7 mouse cellular contexts compared by ENCODE assay signal in the genomic region with DNA sequence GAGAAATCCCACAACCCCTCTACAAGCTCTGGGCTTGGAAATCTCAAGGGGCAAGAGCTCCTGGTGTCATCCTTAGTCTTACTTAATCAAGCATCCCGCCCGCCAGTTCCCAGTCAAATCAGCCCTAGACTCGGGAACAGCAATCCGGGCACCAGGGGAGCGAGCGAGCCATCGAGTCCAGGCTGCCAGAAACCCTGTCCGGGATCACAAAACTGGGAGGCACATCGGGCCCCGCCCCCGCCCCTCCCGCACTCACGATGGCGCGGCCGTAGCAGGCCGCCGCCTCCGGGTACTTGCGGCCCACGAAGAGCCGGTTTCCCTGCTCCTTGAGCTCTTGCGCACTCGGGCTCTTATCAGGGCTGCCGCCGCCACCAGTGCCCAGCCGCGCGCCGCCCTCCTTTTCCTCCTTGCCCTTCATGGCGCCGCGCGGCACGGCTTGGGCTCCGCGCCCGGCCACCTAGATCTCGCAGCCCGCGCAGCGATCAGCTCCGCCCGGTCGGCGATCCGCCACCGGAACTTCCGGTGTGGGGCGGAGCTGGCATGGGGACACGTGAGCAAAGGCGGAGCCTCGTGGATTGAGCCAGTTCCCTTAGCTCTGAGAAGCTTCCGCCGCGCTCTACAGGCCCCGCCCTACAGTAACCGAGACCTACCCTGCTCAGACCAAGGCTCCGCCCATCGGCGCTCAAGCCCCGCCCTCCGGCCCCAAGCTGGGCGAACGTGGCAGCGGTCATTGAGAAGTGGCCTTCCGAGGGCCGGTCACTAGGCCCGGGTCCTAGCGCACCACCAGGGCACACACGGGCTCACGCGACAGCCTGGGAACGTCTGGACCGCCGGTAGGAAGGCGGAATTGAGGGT. TPM values are rescaled to one million over a fixed set of nuclear protein-coding genes. Genes with fewer than 3 reads are reported as not detected.
DNase-seq lines count a peak whose midpoint lies in the region; ATAC-seq lines count a peak whose summit lies in the region.

No protein-coding gene starts in this region.

- peak overlapping the region; percentile 97 for H3K27ac ChIP-seq in intestine, embryonic 16.5 days (ENCODE audit: low read length)
- peak overlapping the region; percentile 84 for H3K27ac ChIP-seq in midbrain, embryonic 11.5 days (ENCODE audit: low read depth, low read length)

- peak overlapping the region; percentile 90 for H3K9ac ChIP-seq in intestine, embryonic 16.5 days (ENCODE audit: low read depth, low read length)
- peak overlapping the region; percentile 79 for H3K9ac ChIP-seq in midbrain, embryonic 11.5 days (ENCODE audit: low read length)

- H3K27me3 ChIP-seq in intestine, embryonic 16.5 days (replicated peaks; ENCODE audit: control insufficient read depth, insufficient read depth, low read length), result no peaks in the 10 kb centered on the region
- H3K27me3 ChIP-seq in midbrain, embryonic 11.5 days (ENCODE audit: control insufficient read depth, insufficient read depth, low read length), result no peaks in the 10 kb centered on the region; the same call in 1 of the 2 replicates

- DNase-seq in adrenal gland, adult 18-20 months (ENCODE audit: low spot score in 2 of 2), result peak; percentile 99
- DNase-seq in embryo, embryonic 11 days, result peak; percentile 100
- DNase-seq in gastrocnemius, postnatal 36 days, result peak; percentile 99 to 100
- DNase-seq in left cerebral cortex, postnatal 36 days (ENCODE audit: low spot score in 2 of 2), result peak; percentile 98
- DNase-seq in midbrain, embryonic 11.5 days (ENCODE audit: low spot score, missing footprints), result peak; percentile 100
- peak; percentile 99 for DNase-seq in skeletal muscle tissue, adult 2 months (ENCODE audit: low read depth, low spot score)

- intact Hi-C loops in gastrocnemius, postnatal 36 days (cut with DNase I), result loop anchor here (2.0 kb wide), 1 partner anchor 42 kb away; a partner anchor contains a TSS
- intact Hi-C loops in left cerebral cortex, postnatal 36 days (cut with DNase I), result no loop called here

- under 1% methylated on average over 77 of the region's 77 CpGs for WGBS in intestine, embryonic 16.5 days
- WGBS in midbrain, embryonic 11.5 days, result under 1% methylated on average over 67 of the region's 77 CpGs

- no peaks in the 10 kb centered on the region for H3K9me3 ChIP-seq in intestine, embryonic 16.5 days (ENCODE audit: control insufficient read depth, low read length)
- no peaks in the 10 kb centered on the region for H3K9me3 ChIP-seq in midbrain, embryonic 11.5 days (ENCODE audit: control insufficient read depth, low read length)

- peak overlapping the region; percentile 98 for H3K4me2 ChIP-seq in intestine, embryonic 16.5 days (ENCODE audit: low read depth, low read length)
- peak overlapping the region; percentile 96 for H3K4me2 ChIP-seq in midbrain, embryonic 11.5 days

- peaks cover 70% of the 10 kb centered on the region for H3K4me1 ChIP-seq in intestine, embryonic 16.5 days (ENCODE audit: control insufficient read depth, insufficient read depth, low read length)
- peaks cover 67% of the 10 kb centered on the region for H3K4me1 ChIP-seq in midbrain, embryonic 11.5 days (ENCODE audit: control insufficient read depth, insufficient read depth, low read length)

- H3K36me3 ChIP-seq in intestine, embryonic 16.5 days (ENCODE audit: control insufficient read depth, insufficient read depth, low read length), result peaks cover 10% of the 10 kb centered on the region
- peaks cover 11% of the 10 kb centered on the region; the same call in 1 of the 2 replicates for H3K36me3 ChIP-seq in midbrain, embryonic 11.5 days (ENCODE audit: control insufficient read depth, insufficient read depth, low read length)

- peak; percentile 89 for ATAC-seq in intestine, embryonic 16.5 days
- peak; percentile 92 for ATAC-seq in midbrain, embryonic 11.5 days (ENCODE audit: low FRiP score)

- peak overlapping the region; percentile 85 for H3K4me3 ChIP-seq in intestine, embryonic 16.5 days (ENCODE audit: low read length)
- H3K4me3 ChIP-seq in midbrain, embryonic 11.5 days (ENCODE audit: low read depth, low read length), result peak overlapping the region; percentile 71

RNA-seq across cellular contexts. Expression of a gene that starts 0.5 kb away (rescaled TPM):
- total RNA-seq in adrenal gland, adult 18-20 months (2021), result 100 to 1,000 TPM; 142 to 175 TPM
- 10 to 100 TPM; 85.4 to 86.0 TPM for total RNA-seq in gastrocnemius, postnatal 36 days (2021)
- 303 and 321 TPM in 2 replicates for polyA plus RNA-seq in intestine, embryonic 16.5 days (2015; fragmentation: Nextera tagmentation; extraction: Ambion mirVana)
- total RNA-seq in left cerebral cortex, postnatal 36 days (2021), result 100 to 1,000 TPM; 171 to 188 TPM
- 280 and 296 TPM in 2 replicates for polyA plus RNA-seq in midbrain, embryonic 11.5 days (2014; fragmentation: Nextera tagmentation; extraction: Ambion mirVana)

RNA-seq across cellular contexts. Expression of a gene that starts 4.0 kb away (rescaled TPM):
- total RNA-seq in adrenal gland, adult 18-20 months (2021), result 100 to 1,000 TPM in 1 of 2 experiments, 10 to 100 TPM in 1; 89.7 to 107 TPM
- total RNA-seq in gastrocnemius, postnatal 36 days (2021), result 10 to 100 TPM; 13.4 to 13.6 TPM
- 50.1 and 50.9 TPM in 2 replicates for polyA plus RNA-seq in intestine, embryonic 16.5 days (2015; fragmentation: Nextera tagmentation; extraction: Ambion mirVana)
- total RNA-seq in left cerebral cortex, postnatal 36 days (2021), result 10 to 100 TPM; 54.1 to 58.7 TPM
- polyA plus RNA-seq in midbrain, embryonic 11.5 days (2014; fragmentation: Nextera tagmentation; extraction: Ambion mirVana), result 50.3 and 54.1 TPM in 2 replicates

RNA-seq across cellular contexts. Expression of a gene that starts 4.4 kb away (rescaled TPM):
- 10 to 100 TPM; 13.6 to 18.4 TPM for total RNA-seq in adrenal gland, adult 18-20 months (2021)
- total RNA-seq in gastrocnemius, postnatal 36 days (2021), result 10 to 100 TPM; 23.2 to 27.7 TPM
- 1.6 and 2.0 TPM in 2 replicates for polyA plus RNA-seq in intestine, embryonic 16.5 days (2015; fragmentation: Nextera tagmentation; extraction: Ambion mirVana)
- 10 to 100 TPM; 47.5 to 54.0 TPM for total RNA-seq in left cerebral cortex, postnatal 36 days (2021)
- polyA plus RNA-seq in midbrain, embryonic 11.5 days (2014; fragmentation: Nextera tagmentation; extraction: Ambion mirVana), result 2.3 and 3.2 TPM in 2 replicates

RNA-seq across cellular contexts. Expression of a gene that starts 8.9 kb away (rescaled TPM):
- 10 to 100 TPM in 1 of 2 experiments, 1 to 10 TPM in 1; 9.3 to 13.1 TPM for total RNA-seq in adrenal gland, adult 18-20 months (2021)
- total RNA-seq in gastrocnemius, postnatal 36 days (2021), result 10 to 100 TPM; 18.6 to 19.2 TPM
- polyA plus RNA-seq in intestine, embryonic 16.5 days (2015; fragmentation: Nextera tagmentation; extraction: Ambion mirVana), result 1.4 and 2.3 TPM in 2 replicates
- total RNA-seq in left cerebral cortex, postnatal 36 days (2021), result 10 to 100 TPM; 22.0 to 24.9 TPM
- polyA plus RNA-seq in midbrain, embryonic 11.5 days (2014; fragmentation: Nextera tagmentation; extraction: Ambion mirVana), result 0.63 and 1.2 TPM in 2 replicates

RNA-seq across cellular contexts. Expression of a gene that starts 9.2 kb away (rescaled TPM):
- 10 to 100 TPM; 15.7 to 20.2 TPM for total RNA-seq in adrenal gland, adult 18-20 months (2021)
- total RNA-seq in gastrocnemius, postnatal 36 days (2021), result 1 to 10 TPM; 8.9 to 9.3 TPM
- 23.4 and 25.5 TPM in 2 replicates for polyA plus RNA-seq in intestine, embryonic 16.5 days (2015; fragmentation: Nextera tagmentation; extraction: Ambion mirVana)
- total RNA-seq in left cerebral cortex, postnatal 36 days (2021), result 10 to 100 TPM; 23.9 to 26.5 TPM
- polyA plus RNA-seq in midbrain, embryonic 11.5 days (2014; fragmentation: Nextera tagmentation; extraction: Ambion mirVana), result 23.7 and 27.4 TPM in 2 replicates

Comparison
In these comparisons a context has a peak if more than half of its experiments do, and no peak if none do; other contexts are left out.
1. Peak in every context shown above with its lines: DNase-seq, ATAC-seq, H3K4me3 ChIP-seq and H3K27ac ChIP-seq.